Mouse (Mus musculus) ovary, postnatal 10 days (tissue): Measurements from ENCODE around the gene Krt72.
A peak's percentile ranks its signal among the peaks of the same experiment; 100 is the strongest.

Experiments used
- DNase-seq: peaks from one replicate; pipeline ENCODE4 v3.0.0; 2022; ENCODE audit warnings: low spot score

The Krt72 gene

DNA sequence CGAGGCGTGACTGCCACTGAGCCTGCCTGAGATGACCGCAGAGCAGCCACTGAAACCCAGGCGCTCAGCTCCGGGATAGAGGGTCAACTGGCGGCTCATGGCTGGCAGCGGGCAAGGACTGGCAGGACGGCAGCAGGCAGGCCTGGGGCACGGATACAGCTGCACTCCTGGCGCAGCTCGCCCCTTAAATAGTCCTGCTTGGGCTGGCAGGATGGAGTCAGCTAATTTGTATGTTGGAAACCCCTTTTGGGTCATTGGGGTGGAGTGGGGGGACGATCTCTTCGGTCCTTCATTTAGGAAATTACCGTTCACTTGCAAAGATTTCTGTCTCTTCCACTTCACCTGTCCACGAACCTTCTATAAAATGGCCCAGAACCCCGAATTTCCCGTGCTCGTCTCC lies at the start of gene Krt72:
Gene Krt72 (minus strand): TSS at position 101 of the 400 bp plus-strand sequence.
- no peak for DNase-seq

DNA sequence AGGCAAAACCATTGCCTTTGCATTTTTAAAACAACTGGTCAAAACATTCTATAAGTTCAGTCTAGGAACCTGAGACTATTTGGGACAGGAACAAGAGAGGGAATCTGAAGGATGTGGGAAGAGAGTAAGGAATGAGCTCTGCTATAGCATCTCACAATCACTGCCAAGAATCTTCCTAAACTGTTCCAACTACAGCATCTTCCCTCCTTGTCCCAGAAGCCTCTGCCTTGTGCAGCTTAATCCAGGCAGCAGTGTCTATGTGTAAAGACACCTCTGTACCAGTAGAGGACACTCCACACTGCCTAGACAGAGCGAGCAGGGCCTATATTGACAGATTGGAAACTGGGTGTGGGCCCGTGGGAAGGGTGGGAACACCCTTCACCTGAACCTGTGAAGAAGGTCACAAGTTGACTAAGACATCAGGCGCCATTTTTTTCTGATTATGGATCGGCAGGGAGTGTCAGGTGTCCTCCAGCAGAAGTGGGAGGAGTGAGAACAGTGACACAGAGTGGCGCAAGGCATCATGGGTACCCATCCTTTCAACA lies 48.6 kb upstream of the Krt72 start:
- no peak for DNase-seq

DNA sequence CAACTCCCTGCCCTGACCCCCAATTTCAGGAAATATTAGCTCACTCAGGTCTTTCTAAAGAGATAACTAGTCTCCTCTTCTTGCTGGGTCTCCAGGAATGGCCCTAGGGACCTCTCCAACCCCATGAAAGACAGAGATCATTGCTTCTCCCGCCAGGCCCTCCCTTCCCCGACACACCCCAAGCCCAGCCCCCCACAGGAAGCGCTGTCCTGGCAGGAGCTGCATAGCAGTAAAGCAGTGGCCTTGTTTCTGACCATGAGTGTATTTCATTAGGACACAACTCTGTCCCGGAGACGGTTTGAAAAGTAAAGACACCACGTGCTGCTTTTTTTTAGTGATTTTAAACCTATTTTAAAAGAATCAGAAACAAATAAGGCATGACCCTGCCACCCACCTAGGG lies 46.9 kb upstream of the Krt72 start:
- DNase-seq = no peak

DNA sequence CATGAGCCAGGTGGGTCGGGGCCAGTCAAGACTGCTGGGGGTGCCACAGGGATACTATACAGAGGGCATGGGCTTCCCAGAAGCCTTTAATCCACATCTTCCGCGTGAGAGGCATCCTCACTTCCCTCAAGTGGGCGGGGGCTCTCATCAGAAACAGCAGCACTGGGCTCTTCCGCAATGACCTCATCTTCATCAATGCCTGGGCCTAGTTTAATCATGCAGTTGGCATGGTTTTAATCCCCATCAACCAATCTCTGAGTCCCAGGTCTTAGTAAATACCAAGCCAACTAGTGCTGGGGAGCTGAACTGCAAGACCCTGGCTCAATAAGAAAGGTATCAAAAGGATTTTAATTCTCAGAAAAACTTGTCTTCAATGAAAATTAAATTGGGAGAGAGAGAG lies 43.2 kb upstream of the Krt72 start:
- DNase-seq = no peak

DNA sequence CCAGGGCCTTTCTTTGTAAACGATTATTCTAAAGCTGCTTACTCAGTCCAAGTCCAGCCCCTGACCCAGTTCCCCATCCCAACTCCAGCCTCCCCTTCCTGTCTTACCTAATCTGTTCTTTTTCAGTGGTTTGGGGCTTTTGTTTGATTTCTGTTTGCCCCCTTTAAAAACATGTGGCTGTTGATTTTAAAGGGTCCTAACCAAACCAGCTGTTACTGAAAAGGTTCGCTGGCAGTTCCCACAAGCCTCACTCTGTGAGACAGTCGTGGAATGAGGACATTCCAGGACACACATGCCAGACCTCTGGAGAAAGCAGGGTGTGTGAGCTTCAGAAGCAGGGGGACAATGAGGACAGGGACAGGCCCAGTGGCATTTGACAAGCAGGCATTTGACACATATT lies 35.5 kb upstream of the Krt72 start:
- DNase-seq = no peak

DNA sequence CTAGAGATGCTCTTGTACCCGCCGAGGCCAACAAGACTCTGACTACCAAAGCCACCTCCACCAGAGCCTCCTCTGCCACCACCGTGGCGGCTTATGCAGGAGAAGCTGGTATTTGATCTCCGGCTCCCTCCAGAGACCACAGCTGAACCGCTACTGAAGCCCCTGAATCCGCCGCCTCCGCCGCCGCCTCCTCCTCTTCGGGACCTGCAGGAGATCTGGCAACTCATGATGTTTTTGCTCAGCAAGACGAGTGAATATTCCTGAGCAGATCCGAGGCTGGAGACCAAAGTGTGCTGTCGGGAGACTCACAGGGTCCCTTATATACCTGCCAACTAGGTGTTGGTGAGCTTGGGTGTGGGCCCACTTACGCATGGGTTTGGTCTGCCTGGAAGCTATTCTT lies 31.6 kb upstream of the Krt72 start, which contains the start of gene Krt2:
Gene Krt2 (minus strand): TSS at position 295 of the 400 bp plus-strand sequence.
- DNase-seq = no peak

DNA sequence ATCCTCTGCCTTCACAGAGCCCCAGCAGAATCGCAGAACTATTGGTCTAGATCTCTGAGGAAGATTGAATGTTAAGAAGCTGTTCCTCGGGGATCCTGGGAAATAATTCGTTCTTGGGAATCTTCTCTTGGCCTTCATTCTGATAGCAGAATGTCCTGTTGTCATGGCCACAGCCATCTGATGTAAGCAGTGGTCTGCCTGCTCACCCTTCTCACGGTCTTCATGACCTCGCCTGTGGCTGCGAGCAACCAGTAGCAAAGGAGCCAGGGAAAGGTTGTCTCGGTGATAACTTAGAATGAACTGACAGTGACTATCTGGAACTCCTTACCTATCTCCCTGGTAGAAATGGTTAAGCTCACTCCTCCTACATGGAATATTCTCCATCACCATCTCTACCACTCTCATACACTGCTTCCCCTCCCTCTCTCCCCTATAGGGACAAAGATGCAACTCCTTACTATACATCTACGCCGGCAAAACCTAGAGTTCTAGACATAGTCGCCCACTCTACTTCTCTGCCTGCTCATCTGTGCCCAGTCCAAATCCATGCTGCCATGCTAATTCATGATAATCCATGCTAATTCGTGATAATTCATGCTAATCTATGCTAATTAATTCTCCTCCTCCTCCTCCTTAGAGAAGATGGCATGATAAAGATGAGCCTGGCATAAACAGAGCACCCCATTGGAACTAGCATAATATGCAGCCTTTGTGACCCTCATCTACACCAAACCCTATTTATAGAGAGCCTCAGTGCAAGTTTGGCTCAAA lies 17.0 kb upstream of the Krt72 start:
- DNase-seq = no peak

DNA sequence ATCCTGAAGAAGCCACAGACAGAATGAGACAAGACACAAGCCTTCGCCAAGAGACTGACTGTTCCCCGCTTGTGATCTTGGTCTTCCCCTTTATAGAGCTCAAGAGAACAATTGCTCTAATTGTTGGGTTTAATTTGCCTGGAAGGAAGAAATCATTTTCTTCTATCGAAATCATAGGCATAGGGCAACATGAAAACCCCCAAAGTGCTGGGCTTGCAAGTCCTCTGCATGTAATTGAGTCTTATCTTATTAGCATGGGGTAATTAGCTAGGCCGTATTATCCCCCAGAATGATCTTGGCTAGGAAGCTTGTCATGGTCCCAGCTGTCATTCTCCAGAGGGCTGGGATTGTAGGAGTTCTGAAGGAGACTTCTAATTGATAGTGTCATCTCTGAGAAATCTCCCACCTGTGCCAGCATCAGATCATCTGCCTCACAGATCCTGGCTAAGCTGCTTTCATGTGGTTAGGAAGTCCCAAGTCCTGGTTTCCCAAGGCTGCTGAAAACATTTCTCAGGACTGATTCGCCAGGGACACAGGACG lies 16.1 kb upstream of the Krt72 start, which contains the start of gene Krt73:
Gene Krt73 (minus strand): TSS at position 51 of the 540 bp plus-strand sequence.
- no peak for DNase-seq

DNA sequence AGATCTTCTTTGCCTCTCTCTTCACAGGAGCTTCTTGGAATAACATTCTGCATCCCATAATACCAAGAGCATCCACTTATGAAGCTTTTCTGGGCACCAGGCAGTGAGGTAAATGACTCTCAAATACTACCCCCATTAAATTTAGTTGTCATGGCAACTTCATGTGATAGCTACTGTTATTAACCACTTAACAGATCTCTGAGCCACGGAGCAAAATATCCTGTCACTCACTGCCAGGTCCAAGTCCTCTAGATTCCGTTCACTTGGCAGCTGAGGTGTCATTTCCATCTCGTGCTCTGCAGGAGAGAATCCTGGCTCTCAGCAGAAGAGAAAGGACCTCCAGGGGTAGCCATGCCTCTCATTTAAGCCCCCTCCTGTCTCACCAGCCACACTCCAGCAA lies 4.6 kb upstream of the Krt72 start:
- no peak for DNase-seq

DNA sequence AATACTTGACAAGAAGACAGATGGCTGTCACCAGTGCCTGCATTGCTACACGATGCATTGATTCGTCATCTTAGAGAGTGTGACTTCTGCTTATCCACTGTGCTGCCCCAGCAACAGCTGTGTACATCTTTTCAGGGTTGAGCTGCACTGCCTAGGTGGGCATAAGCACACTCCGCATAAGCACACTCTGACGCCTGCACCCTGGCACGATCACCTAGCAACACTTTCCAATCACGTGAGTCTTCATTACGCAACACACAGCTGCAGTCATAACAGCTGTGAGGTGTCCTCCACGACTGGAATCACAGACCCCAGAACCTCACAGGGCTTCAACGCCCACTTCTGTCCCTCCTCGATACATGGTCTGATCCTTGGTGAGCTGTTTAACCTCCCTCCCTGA lies 12.8 kb downstream of the Krt72 start:
- no peak for DNase-seq

DNA sequence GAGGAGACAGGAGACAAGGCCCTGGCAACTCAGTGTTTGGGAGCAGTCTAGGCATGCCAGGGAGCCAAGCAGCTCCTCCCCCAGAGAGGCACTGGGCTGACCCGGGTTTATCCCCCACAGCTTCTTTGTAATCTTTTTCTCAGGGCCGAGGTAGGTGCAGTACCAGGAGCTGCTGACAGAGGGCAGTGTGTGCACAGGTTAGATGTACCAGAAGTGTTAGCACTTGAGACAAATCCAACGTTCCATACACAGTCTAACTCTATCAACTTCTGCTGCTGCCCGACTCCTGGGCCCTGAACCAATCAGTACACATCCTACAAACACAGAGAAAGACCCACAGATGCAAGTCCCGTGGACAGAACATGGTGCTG lies 13.6 kb downstream of the Krt72 start:
- peak; percentile 81 for DNase-seq

DNA sequence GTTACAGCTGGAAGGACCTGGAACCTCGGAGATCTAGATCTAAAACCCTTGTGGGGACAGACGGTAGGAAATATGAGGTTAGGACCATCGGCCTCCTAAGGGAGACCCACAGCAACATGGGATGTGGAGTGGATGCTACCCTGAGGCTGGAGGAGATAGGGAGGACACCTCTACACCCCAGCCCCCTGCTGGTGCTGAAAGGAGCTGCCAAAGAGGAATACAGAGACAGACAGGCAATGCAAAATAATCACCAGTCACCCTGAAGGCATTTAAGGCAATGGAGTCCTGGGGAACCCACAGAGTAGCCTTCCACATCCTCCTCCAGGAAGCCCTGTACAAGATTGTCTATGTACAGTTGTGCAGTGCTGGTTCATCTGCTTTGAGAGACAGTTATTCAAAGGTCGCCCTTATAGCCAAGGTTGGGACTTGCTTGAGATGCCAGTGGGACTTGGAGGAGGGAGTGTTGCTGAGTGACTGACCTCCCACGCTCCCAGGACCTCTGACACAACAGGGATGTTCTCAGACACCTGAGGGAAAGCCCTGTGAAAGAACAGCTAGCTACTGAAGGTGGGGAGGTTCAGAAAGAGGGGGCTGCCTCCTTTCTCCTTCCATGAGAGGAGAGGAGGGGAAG lies 14.1 kb downstream of the Krt72 start:
- DNase-seq = peak; percentile 6

DNA sequence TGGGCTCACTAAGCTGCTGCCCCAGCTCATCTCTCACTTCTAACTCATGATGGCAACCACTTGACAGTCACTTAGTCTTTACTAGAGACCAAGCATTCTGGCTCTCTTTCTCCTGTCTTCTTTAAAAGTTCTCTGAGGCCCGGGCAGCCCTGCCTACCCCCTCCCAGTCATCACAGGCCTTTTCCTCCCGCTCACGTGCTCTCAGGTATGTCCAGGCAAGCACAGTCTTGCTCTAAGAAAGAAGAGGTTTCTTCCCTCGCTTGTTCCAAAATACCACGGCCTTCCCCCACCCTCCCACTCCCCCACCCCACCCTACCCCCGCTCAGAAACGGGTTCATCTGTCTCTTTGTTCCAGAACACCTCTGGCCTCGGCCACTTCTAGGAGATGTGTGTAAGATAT lies 16.0 kb downstream of the Krt72 start:
- DNase-seq = no peak

DNA sequence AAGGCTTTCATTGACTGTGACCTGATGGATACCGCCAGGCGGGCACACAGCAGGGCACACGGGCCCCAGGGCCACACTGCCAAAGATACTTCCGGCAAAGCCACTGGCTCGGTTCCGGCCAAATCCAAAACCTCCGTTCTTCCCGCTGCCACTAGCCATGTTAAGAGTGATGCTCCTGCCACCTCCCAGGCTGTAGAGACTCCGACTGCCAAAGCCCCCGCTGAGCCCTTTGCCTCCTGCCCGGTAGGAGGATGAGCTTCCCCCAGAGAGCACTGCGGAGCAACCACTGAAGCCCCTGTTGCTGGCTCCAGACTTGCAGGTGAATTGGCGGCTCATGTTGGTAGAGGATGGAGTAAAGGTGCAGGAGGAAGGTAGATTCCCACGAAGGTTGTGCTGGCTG lies 43.5 kb downstream of the Krt72 start, which contains the start of gene Krt71:
Gene Krt71 (minus strand): TSS at position 399 of the 400 bp plus-strand sequence.
- no peak for DNase-seq

DNA sequence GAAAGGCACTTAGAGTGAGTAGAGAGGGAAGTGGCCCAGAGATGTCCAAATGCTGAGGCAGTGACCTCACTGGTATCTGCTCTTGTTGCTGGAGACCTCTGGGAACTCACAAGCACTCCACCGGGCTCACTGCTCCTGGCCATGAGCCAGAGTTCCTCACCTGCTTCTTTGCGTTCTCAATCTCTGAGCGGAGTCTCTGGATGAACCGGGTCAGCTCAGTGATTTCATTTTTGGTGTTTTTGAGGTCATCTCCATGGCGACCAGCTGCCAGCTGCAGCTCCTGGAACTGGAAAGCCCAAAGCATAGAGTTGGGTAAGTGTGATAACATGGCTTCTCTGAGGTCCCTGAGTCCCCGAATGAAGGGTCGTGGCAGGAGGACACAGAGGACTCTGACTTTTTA lies 48.5 kb downstream of the Krt72 start:
- no peak for DNase-seq

DNA sequence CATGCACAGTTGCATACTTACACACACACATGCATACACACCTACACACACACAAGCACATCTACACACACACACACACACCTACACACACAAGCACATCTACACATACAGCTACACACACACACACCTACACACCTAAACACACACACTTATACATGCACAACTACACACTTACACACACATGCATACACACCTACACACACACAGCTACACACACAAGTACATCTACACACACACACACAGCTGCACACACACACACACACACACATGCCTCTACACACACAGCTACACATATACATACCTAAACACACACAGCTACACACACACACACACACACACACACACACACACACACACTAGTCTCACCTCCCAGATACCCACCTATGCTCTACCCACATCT lies 55.6 kb downstream of the Krt72 start:
- no peak for DNase-seq
